Mouse (Mus musculus): Measurements from ENCODE around the gene Grap. TPM values are rescaled to one million over a fixed set of nuclear protein-coding genes. Genes with fewer than 3 reads are reported as not detected.

Grap gene
- total RNA-seq, 2 experiments from 2014 or later: 0.85 to 4.3 TPM

- ATAC-seq (ENCODE audit: poor library complexity, severe bottlenecking): no peak
Measured at GRCm38 (mm10) chr11:61656148-61656850, 3.2 kb downstream of the Grap start.

GRCm38 (mm10) chr11:61657432-61657831 is 4.4 kb downstream of the Grap start:
- no peak for ATAC-seq (ENCODE audit: poor library complexity, severe bottlenecking)

- ATAC-seq (ENCODE audit: poor library complexity, severe bottlenecking): no peak
Measured at GRCm38 (mm10) chr11:61658360-61658922, 5.4 kb downstream of the Grap start.

- ATAC-seq (ENCODE audit: poor library complexity, severe bottlenecking): no peak
Measured at GRCm38 (mm10) chr11:61659011-61659858, 6.2 kb downstream of the Grap start.

- ATAC-seq (ENCODE audit: poor library complexity, severe bottlenecking): no peak
Measured at GRCm38 (mm10) chr11:61660001-61660400, 6.9 kb downstream of the Grap start.

- no peak for ATAC-seq (ENCODE audit: poor library complexity, severe bottlenecking)
Measured at GRCm38 (mm10) chr11:61660806-61661392, 7.8 kb downstream of the Grap start.

- ATAC-seq (ENCODE audit: poor library complexity, severe bottlenecking): no peak
Measured at GRCm38 (mm10) chr11:61662189-61662588, 9.1 kb downstream of the Grap start.

- no peak for ATAC-seq (ENCODE audit: poor library complexity, severe bottlenecking)
Measured at GRCm38 (mm10) chr11:61665401-61665800, 12.3 kb downstream of the Grap start.

GRCm38 (mm10) chr11:61665991-61666799 is 13.1 kb downstream of the Grap start:
- 0 out of 2 replicates have a peak, but pooled peaks have one; percentile 43 for ATAC-seq (ENCODE audit: poor library complexity, severe bottlenecking)

- ATAC-seq (ENCODE audit: poor library complexity, severe bottlenecking): no peak
Measured at GRCm38 (mm10) chr11:61667248-61667647, 14.2 kb downstream of the Grap start.

- no peak for ATAC-seq (ENCODE audit: poor library complexity, severe bottlenecking)
Measured at GRCm38 (mm10) chr11:61667782-61668181, 14.7 kb downstream of the Grap start.

- ATAC-seq (ENCODE audit: poor library complexity, severe bottlenecking): no peak
Measured at GRCm38 (mm10) chr11:61669492-61670490, 16.7 kb downstream of the Grap start.

- no peak for ATAC-seq (ENCODE audit: poor library complexity, severe bottlenecking)
Measured at GRCm38 (mm10) chr11:61671781-61672383, 18.8 kb downstream of the Grap start.

GRCm38 (mm10) chr11:61673686-61674085 is 20.6 kb downstream of the Grap start:
- no peak for ATAC-seq (ENCODE audit: poor library complexity, severe bottlenecking)

- no peak for ATAC-seq (ENCODE audit: poor library complexity, severe bottlenecking)
Measured at GRCm38 (mm10) chr11:61674151-61674838, 21.2 kb downstream of the Grap start.

- no peak for ATAC-seq (ENCODE audit: poor library complexity, severe bottlenecking)
Measured at GRCm38 (mm10) chr11:61674839-61675159, 21.7 kb downstream of the Grap start.

- no peak for ATAC-seq (ENCODE audit: poor library complexity, severe bottlenecking)
Measured at GRCm38 (mm10) chr11:61675332-61675731, 22.3 kb downstream of the Grap start.

GRCm38 (mm10) chr11:61676216-61676854 is 23.3 kb downstream of the Grap start:
- ATAC-seq (ENCODE audit: poor library complexity, severe bottlenecking): no peak

All from megakaryocyte, adult 5-6 weeks (primary cell).